In the genomic region with DNA sequence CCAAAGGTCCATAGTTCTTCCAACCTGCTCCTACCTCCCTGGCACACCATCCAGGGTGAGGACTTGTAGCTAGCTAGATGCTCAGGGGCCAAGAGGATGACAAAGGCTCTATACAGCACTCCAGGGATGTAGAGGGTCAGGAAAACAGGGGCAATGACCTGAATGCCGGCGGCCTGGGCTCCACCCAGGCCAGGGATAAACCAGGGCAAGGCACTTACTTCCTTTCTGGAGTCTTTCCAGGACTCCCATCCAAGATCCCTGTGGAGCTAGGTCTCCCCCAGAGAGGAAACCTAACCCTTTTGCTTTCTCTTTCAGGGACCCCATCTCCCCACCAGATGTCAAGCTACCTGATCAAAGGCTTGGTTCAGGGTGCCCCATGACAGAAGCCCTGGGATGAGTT, we compare ENCODE assay signal across 14 mouse cellular contexts. TPM values are rescaled to one million over a fixed set of nuclear protein-coding genes. Genes with fewer than 3 reads are reported as not detected.
DNase-seq lines count a peak whose midpoint lies in the region; ATAC-seq and TF ChIP-seq lines count a peak whose summit lies in the region.
"Had no signal": no experiment of that assay in that cellular context is flagged by ENCODE, and none has a peak within 500 bp of the region (broad histone marks: within the 10 kb centered on the region; RNA-seq: fewer than 3 reads in every experiment).

No protein-coding gene starts in this region.

- no peak overlapping the region for H3K4me3 ChIP-seq in hindbrain, embryonic 14.5 days (replicated peaks; ENCODE audit: low read length)
- no peak overlapping the region for H3K4me3 ChIP-seq in hindbrain, embryonic 16.5 days (ENCODE audit: low read length)
- no peak overlapping the region for H3K4me3 ChIP-seq in kidney, adult 2 months (ENCODE audit: insufficient read depth, low read depth, low read length)
- H3K4me3 ChIP-seq in lung, embryonic 14.5 days (ENCODE audit: low read depth, low read length), result no peak overlapping the region
- H3K4me3 ChIP-seq in layer of hippocampus, adult 2 months, result no peak overlapping the region
- H3K4me3 ChIP-seq: left cerebral cortex, adult 2 months; myocyte had no signal

- no peak overlapping the region for H3K9ac ChIP-seq in hindbrain, embryonic 14.5 days
- H3K9ac ChIP-seq in hindbrain, embryonic 16.5 days (ENCODE audit: low read depth, low read length), result no peak overlapping the region
- no peak overlapping the region for H3K9ac ChIP-seq in lung, embryonic 14.5 days

- no peaks in the 10 kb centered on the region for H3K9me3 ChIP-seq in hindbrain, embryonic 14.5 days (ENCODE audit: control insufficient read depth, low read length)
- H3K9me3 ChIP-seq in hindbrain, embryonic 16.5 days (ENCODE audit: control insufficient read depth, low read length), result no peaks in the 10 kb centered on the region
- no peaks in the 10 kb centered on the region for H3K9me3 ChIP-seq in lung, embryonic 14.5 days (ENCODE audit: low read depth, low read length)

- TF ChIP-seq POLR2A in kidney, adult 2 months (IDR thresholded peaks at IDR 0.05; ENCODE audit: low read depth, low read length), result no peak

- H3K4me1 ChIP-seq in hindbrain, embryonic 14.5 days (replicated peaks; ENCODE audit: control insufficient read depth, insufficient read depth, low read length), result peaks cover 51% of the 10 kb centered on the region
- peaks cover 24% of the 10 kb centered on the region for H3K4me1 ChIP-seq in hindbrain, embryonic 16.5 days (ENCODE audit: control insufficient read depth, insufficient read depth, low read depth, low read length)
- 0 out of 2 replicates have a peak, but pooled peaks cover 3% of the 10 kb centered on the region for H3K4me1 ChIP-seq in kidney, adult 2 months (ENCODE audit: control insufficient read depth, insufficient read depth, low read length)
- peaks cover 24% of the 10 kb centered on the region for H3K4me1 ChIP-seq in lung, embryonic 14.5 days (ENCODE audit: insufficient read depth)

- H3K27ac ChIP-seq in hindbrain, embryonic 14.5 days, result 0 out of 2 replicates have a peak overlapping the region, but pooled peaks have one; percentile 9
- no peak overlapping the region for H3K27ac ChIP-seq in hindbrain, embryonic 16.5 days (ENCODE audit: low read depth, low read length)
- H3K27ac ChIP-seq in kidney, adult 2 months (ENCODE audit: insufficient read depth, low read depth, low read length), result peak overlapping the region; percentile 73
- H3K27ac ChIP-seq in lung, embryonic 14.5 days (ENCODE audit: low read depth), result no peak overlapping the region; the same call in 1 of the 2 replicates
- no peak overlapping the region for H3K27ac ChIP-seq in layer of hippocampus, adult 2 months
- H3K27ac ChIP-seq: left cerebral cortex, adult 2 months had no signal

- 53% methylated on average over 2 of the region's 2 CpGs for WGBS in hindbrain, embryonic 14.5 days
- 56% methylated on average over 2 of the region's 2 CpGs for WGBS in hindbrain, embryonic 16.5 days
- 30% methylated on average over 2 of the region's 2 CpGs for WGBS in kidney, adult 2 months
- 47% methylated on average over 2 of the region's 2 CpGs for WGBS in lung, embryonic 14.5 days

- DNase-seq in adrenal gland, adult 2 months, result peak; percentile 49
- DNase-seq in adrenal gland, postnatal 10 days, result no peak
- DNase-seq in hindbrain, embryonic 14.5 days (ENCODE audit: low spot score), result no peak
- DNase-seq in kidney, adult 2 months, result peak; percentile 83
- DNase-seq in lung, embryonic 14.5 days, result peak; percentile 55
- no peak for DNase-seq in layer of hippocampus, adult 2 months (ENCODE audit: low spot score in 2 of 2)
- no peak for DNase-seq in natural killer cell, adult 2 months (ENCODE audit: low spot score in 2 of 2)
- DNase-seq: cerebellum, postnatal 14 days; gastrocnemius, postnatal 10 days; thymus, adult 2 months had no signal

- H3K36me3 ChIP-seq in hindbrain, embryonic 14.5 days (replicated peaks; ENCODE audit: control insufficient read depth, insufficient read depth), result no peaks in the 10 kb centered on the region
- no peaks in the 10 kb centered on the region for H3K36me3 ChIP-seq in hindbrain, embryonic 16.5 days (ENCODE audit: control insufficient read depth, insufficient read depth, low read length)
- no peaks in the 10 kb centered on the region for H3K36me3 ChIP-seq in kidney, adult 2 months (ENCODE audit: control insufficient read depth, insufficient read depth, low read length)
- no peaks in the 10 kb centered on the region for H3K36me3 ChIP-seq in lung, embryonic 14.5 days (ENCODE audit: insufficient read depth)

- no peak for TF ChIP-seq CTCF in kidney, adult 2 months (conservative IDR thresholded peaks at IDR 0.05; ENCODE audit: insufficient read depth, insufficient read length, low read depth, low read length)
- no peak for TF ChIP-seq CTCF in lung, embryonic 14.5 days (IDR thresholded peaks at IDR 0.05; ENCODE audit: low read depth)
- no peak for TF ChIP-seq CTCF in layer of hippocampus, adult 2 months (conservative IDR thresholded peaks at IDR 0.05)

- no peak for ATAC-seq in hindbrain, embryonic 14.5 days (ENCODE audit: low FRiP score)
- no peak for ATAC-seq in hindbrain, embryonic 16.5 days
- ATAC-seq in lung, embryonic 14.5 days (ENCODE audit: insufficient read depth), result no peak
- ATAC-seq: inflammation-experienced regulatory T-cells, adult 6 months had no signal

- no peak overlapping the region for H3K4me2 ChIP-seq in hindbrain, embryonic 14.5 days (replicated peaks)
- no peak overlapping the region for H3K4me2 ChIP-seq in hindbrain, embryonic 16.5 days (ENCODE audit: low read length)
- no peak overlapping the region for H3K4me2 ChIP-seq in lung, embryonic 14.5 days

- H3K27me3 ChIP-seq in hindbrain, embryonic 14.5 days (ENCODE audit: control insufficient read depth, insufficient read depth, low read length), result no peaks in the 10 kb centered on the region
- H3K27me3 ChIP-seq in hindbrain, embryonic 16.5 days (replicated peaks; ENCODE audit: control insufficient read depth, insufficient read depth, low read length), result no peaks in the 10 kb centered on the region
- H3K27me3 ChIP-seq in kidney, adult 2 months (replicated peaks; ENCODE audit: control insufficient read depth, insufficient read depth, low read length), result no peaks in the 10 kb centered on the region
- H3K27me3 ChIP-seq in lung, embryonic 14.5 days (ENCODE audit: insufficient read depth, low read length), result no peaks in the 10 kb centered on the region

RNA-seq across cellular contexts. Expression of gene Zfp423, which starts 30.5 kb away (rescaled TPM):
- 10 to 100 TPM; 21.4 to 28.1 TPM for total RNA-seq in adrenal gland, adult 2 months (2021)
- 17.5 and 23.6 TPM in 2 replicates for polyA plus RNA-seq in adrenal gland, adult 2 months (2012; rRNA removed)
- total RNA-seq in adrenal gland, postnatal 10 days (2021), result 10 to 100 TPM; 19.6 to 35.2 TPM
- polyA plus RNA-seq in hindbrain, embryonic 14.5 days (2014; fragmentation: Nextera tagmentation; extraction: Ambion mirVana), result 42.3 and 45.6 TPM in 2 replicates
- 21.6 and 26.4 TPM in 2 replicates for polyA plus RNA-seq in hindbrain, embryonic 16.5 days (2015; fragmentation: Nextera tagmentation; extraction: Ambion mirVana)
- polyA plus RNA-seq in kidney, adult 2 months (2012; rRNA removed), result 4.1 and 5.6 TPM in 2 replicates
- 16.3 and 18.1 TPM in 2 replicates for polyA plus RNA-seq in lung, embryonic 14.5 days (2014; fragmentation: Nextera tagmentation; extraction: Ambion mirVana)
- 10 to 100 TPM; 24.0 to 26.6 TPM for total RNA-seq in layer of hippocampus, adult 2 months (2021)

Comparison
In these comparisons a context has a peak if more than half of its experiments do, and no peak if none do; other contexts are left out.
1. DNase-seq: peak in adrenal gland, adult 2 months (single experiment), kidney, adult 2 months (single experiment) and lung, embryonic 14.5 days (single experiment); none in adrenal gland, postnatal 10 days (single experiment), hindbrain, embryonic 14.5 days (single experiment), layer of hippocampus, adult 2 months (0 of 2) and natural killer cell, adult 2 months (0 of 2).
2. H3K27ac ChIP-seq: peak in hindbrain, embryonic 14.5 days (single experiment) and kidney, adult 2 months (single experiment); none in hindbrain, embryonic 16.5 days (single experiment), lung, embryonic 14.5 days (single experiment) and layer of hippocampus, adult 2 months (single experiment).